Mouse (Mus musculus) stomach, postnatal 0 days (tissue): ENCODE results near the gene Gpatch2.

Experiments used
- CTCF ChIP-seq: IDR thresholded peaks from 2 replicates; pipeline ENCODE4 v1.5.1; 2016; ENCODE audit warnings: antibody characterized with exemption, low read depth, mild to moderate bottlenecking, moderate library complexity
- EP300 ChIP-seq: optimal IDR thresholded peaks from 2 replicates; pipeline ENCODE3; 2016; ENCODE audit warnings: antibody characterized with exemption

DNA sequence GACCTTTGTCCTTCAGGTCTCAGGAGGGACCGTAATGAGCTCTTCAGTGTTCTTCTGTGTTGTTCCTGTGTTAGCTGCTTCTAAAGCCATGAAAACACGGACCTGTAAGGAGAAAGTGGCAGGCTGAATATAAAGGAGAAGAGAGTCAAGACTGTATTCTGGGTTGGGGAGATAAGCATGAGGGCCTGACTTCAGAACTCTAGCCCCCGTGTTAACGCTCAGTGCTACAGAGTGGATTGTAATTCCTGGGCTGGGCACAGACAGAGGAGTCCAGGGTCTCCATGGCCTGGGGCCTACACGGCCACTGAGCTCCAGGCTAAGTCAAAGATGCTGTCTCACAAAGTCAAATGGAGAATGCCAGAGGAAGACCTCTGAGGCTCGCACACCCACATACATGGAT is 132.3 kb downstream of the Gpatch2 start:
- TF ChIP-seq CTCF: no peak
- TF ChIP-seq EP300: no peak
